Mouse (Mus musculus) adrenal gland, adult 8-10 months (tissue): ENCODE results near the gene Ttc24. TPM values are rescaled to one million over a fixed set of nuclear protein-coding genes. Genes with fewer than 3 reads are reported as not detected.

ENCODE experiments used
- total RNA-seq, 4 experiments: library from RNA; stranded (reverse); gene quantifications; 2 replicates each; pipeline ENCODE4 v1.2.4; 2022

Gene Ttc24
- total RNA-seq, 4 experiments from 2014 or later, result not detected

Other genes with a start within 250 kb of the Ttc24 start
- gene Sh2d2a, start 231.5 kb downstream of the Ttc24 start, total RNA-seq, result under 1 TPM; 0.20 to 0.62 (median 0.32) TPM
- 10 to 100 TPM; 47.5 to 49.4 (median 48.7) TPM for gene Prcc, start 192.7 kb downstream of the Ttc24 start, total RNA-seq
- gene Hdgf, start 172.0 kb downstream of the Ttc24 start, total RNA-seq, result 100 to 1,000 TPM; 163 to 180 (median 172) TPM
- gene Mrpl24, start 158.8 kb downstream of the Ttc24 start, total RNA-seq, result 100 to 1,000 TPM; 121 to 146 (median 131) TPM
- 10 to 100 TPM; 17.9 to 20.0 (median 19.5) TPM for gene Isg20l2, start 148.0 kb downstream of the Ttc24 start, total RNA-seq
- 10 to 100 TPM; 18.6 to 27.6 (median 21.9) TPM for gene Rrnad1, start 147.6 kb downstream of the Ttc24 start, total RNA-seq
- 1 to 10 TPM in 1 of 4 experiments, under 1 TPM in 2, not detected in 1; 0.31 to 1.0 (median 0.35) TPM for gene Crabp2, start 129.6 kb downstream of the Ttc24 start, total RNA-seq
- gene Nes, start 107.2 kb downstream of the Ttc24 start, total RNA-seq, result 10 to 100 TPM in 1 of 4 experiments, 1 to 10 TPM in 3; 4.3 to 14.4 (median 6.8) TPM
- gene Bcan, start 78.1 kb downstream of the Ttc24 start, total RNA-seq, result 100 to 1,000 TPM in 2 of 4 experiments, 10 to 100 TPM in 2; 83.1 to 117 (median 106) TPM
- not detected for gene Hapln2, start 50.7 kb downstream of the Ttc24 start, total RNA-seq
- 10 to 100 TPM; 12.9 to 16.6 (median 14.9) TPM for gene Gpatch4, start 35.2 kb downstream of the Ttc24 start, total RNA-seq
- gene Naxe, start 19.8 kb downstream of the Ttc24 start, total RNA-seq, result 100 to 1,000 TPM; 150 to 161 (median 155) TPM
- 1 to 10 TPM in 1 of 4 experiments, under 1 TPM in 3; 0.61 to 2.3 (median 0.73) TPM for gene Iqgap3, start 3.7 kb upstream of the Ttc24 start, total RNA-seq
- gene Mef2d, start 64.1 kb upstream of the Ttc24 start, total RNA-seq, result 100 to 1,000 TPM in 1 of 4 experiments, 10 to 100 TPM in 3; 82.0 to 111 (median 89.0) TPM
- gene Rhbg, start 176.4 kb upstream of the Ttc24 start, total RNA-seq, result 10 to 100 TPM; 12.0 to 27.5 (median 17.3) TPM
- gene Gm38392, start 208.9 kb upstream of the Ttc24 start, total RNA-seq, result 1 to 10 TPM; 1.3 to 3.1 (median 2.3) TPM
- 1 to 10 TPM; 6.2 to 9.3 (median 8.2) TPM for gene Tsacc, start 218.7 kb upstream of the Ttc24 start, total RNA-seq
- 100 to 1,000 TPM; 250 to 360 (median 279) TPM for gene Cct3, start 218.8 kb upstream of the Ttc24 start, total RNA-seq
- 100 to 1,000 TPM; 233 to 293 (median 254) TPM for gene Glmp, start 246.7 kb upstream of the Ttc24 start, total RNA-seq